Mouse (Mus musculus): ENCODE data around the gene Slc11a2. TPM values are rescaled to one million over a fixed set of nuclear protein-coding genes. Genes with fewer than 3 reads are reported as not detected.
"Not testable (repeated sequence)": the region's sequence is repeated elsewhere in the genome, so short reads cannot be mapped to it uniquely, and the experiment has no call there.

The Slc11a2 gene
- polyA plus RNA-seq, 1 experiment from 2014 or later, result 22.0 TPM

DNA sequence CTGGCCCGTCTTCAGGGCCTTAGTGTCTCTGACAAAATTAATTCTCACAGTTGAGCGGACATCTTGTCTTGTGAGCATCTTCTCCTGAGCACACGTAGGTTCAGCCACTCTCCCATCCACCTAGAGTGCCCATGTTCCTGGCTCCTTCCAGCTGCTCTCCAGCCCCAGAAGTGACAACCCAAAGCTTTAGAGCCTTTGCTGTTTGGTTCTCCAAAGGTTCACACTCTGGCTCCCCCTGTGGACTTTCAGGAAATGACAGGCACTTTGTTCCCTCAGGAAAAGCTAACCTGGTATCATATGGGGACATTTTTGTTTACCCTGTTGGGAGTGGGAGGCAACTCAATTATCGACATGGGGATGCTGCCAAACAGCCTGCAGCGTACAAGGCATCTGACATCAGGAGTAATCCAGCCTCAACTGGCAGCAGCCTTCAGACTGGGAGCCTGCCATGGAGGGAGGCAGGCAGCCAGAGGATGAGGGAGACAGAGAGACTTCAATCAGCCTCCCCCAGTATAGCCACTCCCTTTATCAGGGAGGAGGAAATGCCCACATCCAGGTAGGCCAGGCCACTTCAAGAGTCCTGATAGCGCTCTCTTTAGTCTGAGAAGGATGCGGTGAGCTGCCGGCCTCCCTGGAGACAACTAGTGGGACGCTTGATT lies 46.9 kb downstream of the Slc11a2 start:
- not testable (repeated sequence) for H3K27me3 ChIP-seq, H3K36me3 ChIP-seq, H3K4me2 ChIP-seq, H3K4me3 ChIP-seq, H3K4me1 ChIP-seq, H3K27ac ChIP-seq, H3K9ac ChIP-seq
- H3K9me3 ChIP-seq, result peaks cover 11% of the 10 kb centered on the region; the same call in 1 of the 2 replicates
- WGBS, result 36% methylated on average over 4 of the region's 9 CpGs
- peak; percentile 2; the same call in 1 of the 2 replicates for ATAC-seq (ENCODE audit: insufficient number of reproducible peaks, insufficient read depth, low FRiP score, low TSS enrichment, low read depth)

DNA sequence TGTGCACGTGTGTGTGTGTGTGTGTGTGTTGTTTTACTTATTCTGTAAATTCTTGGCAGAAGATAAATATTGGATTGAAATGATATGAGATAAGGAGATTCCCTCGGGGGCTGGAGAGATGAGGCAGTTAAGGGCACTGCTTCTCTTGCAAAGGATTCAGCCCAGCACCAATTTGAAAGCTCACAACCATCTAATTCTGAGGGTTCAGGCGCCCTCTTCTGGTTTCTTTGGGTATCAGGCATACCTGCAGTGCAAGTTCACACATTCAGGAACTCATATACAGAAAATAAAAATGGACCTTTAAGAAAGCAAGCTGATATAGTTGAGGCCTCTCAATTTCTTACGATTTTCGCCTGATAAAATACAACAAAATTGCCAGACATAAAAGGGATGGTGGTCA lies 49.8 kb downstream of the Slc11a2 start:
- Histone ChIP-seq H3K9ac (no peak overlapping the region), H3K4me2 (no peak overlapping the region), H3K27me3 (no peaks in the 10 kb centered on the region), H3K4me1 (no peaks in the 10 kb centered on the region), H3K4me3 (no peak overlapping the region), H3K27ac (no peak overlapping the region), H3K9me3 (peaks cover 12% of the 10 kb centered on the region; the same call in 1 of the 2 replicates), H3K36me3 (no peaks in the 10 kb centered on the region)
- ATAC-seq (ENCODE audit: insufficient number of reproducible peaks, insufficient read depth, low FRiP score, low TSS enrichment, low read depth), result no peak
- 31% methylated on average over 5 of the region's 5 CpGs for WGBS

DNA sequence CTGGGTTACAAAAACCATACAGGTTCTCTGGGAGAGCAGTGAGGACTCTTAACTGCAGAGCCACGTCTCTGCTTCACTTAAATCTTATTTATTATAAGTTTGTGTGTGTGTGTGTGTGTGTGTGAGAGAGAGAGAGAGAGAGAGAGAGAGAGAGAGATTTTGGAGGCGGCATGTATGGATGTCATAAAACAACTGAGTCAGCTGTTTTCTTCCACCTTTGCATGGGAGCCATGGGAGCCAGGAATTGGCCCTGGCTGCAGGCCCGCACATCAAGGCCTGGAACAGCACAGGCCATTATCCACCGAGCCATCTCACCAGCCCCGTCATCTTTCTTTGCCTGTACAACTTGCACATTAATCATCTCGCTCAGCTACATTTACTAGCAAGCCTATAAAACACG lies 57.8 kb downstream of the Slc11a2 start:
- Histone ChIP-seq H3K9ac (no peak overlapping the region), H3K27ac (no peak overlapping the region), H3K4me1 (0 out of 2 replicates have a peak, but pooled peaks cover 3% of the 10 kb centered on the region), H3K4me2 (no peak overlapping the region), H3K36me3 (no peaks in the 10 kb centered on the region), H3K9me3 (peaks cover 5% of the 10 kb centered on the region; the same call in 1 of the 2 replicates), H3K4me3 (no peak overlapping the region), H3K27me3 (no peaks in the 10 kb centered on the region)
- 82% methylated on average over 7 of the region's 7 CpGs for WGBS
- ATAC-seq (ENCODE audit: insufficient number of reproducible peaks, insufficient read depth, low FRiP score, low TSS enrichment, low read depth), result no peak

DNA sequence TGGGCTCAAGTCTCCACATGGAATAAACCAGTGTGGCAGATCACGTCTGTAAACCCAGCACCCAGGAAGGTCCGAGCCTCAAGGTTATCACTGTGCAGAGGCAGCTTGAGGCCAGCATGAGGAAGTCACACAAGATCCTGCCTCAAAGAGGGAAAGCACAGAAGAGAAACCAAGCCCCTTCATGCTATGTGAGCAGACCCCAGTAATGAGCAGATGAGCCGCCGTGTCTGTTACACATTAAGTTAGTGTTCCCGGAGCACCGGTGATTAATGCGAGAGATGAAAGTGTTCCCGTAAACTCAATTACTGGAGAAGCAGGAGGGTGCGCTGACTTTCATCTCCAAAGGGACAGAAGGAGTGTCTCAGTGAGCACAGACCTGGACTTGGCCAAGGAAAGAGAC lies 58.9 kb downstream of the Slc11a2 start:
- not testable (repeated sequence) for H3K4me2 ChIP-seq; H3K4me1 ChIP-seq; H3K27ac ChIP-seq; H3K36me3 ChIP-seq; H3K27me3 ChIP-seq; H3K9me3 ChIP-seq; H3K9ac ChIP-seq; H3K4me3 ChIP-seq; ATAC-seq (ENCODE audit: insufficient number of reproducible peaks, insufficient read depth, low FRiP score, low TSS enrichment, low read depth)
- 22% methylated on average over 9 of the region's 9 CpGs for WGBS

DNA sequence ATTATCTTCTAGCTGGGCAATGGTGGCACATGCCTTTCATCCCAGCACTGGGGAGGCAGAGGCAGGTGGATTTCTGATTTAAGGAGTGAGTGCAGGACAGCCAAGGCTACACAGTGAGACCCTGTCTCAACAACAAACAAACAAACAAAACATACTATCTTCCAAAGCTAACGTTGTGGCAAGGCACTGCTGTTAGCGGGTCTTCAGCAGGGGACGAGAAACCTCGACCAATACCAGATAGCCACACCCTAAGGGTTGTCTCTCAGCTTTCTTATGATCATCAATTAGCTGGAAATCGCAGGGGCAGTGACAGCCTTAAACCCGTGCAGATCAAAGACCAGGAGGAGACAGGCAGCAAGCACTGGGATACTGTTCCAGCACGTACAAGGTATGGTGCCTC lies 60.6 kb downstream of the Slc11a2 start, which contains the start of gene Higd1c:
TSS of gene Higd1c (plus strand) at position 301 of the 400 bp plus-strand sequence.
- WGBS, result 65% methylated on average over 7 of the region's 7 CpGs
- Histone ChIP-seq H3K4me1 (0 out of 2 replicates have a peak, but pooled peaks cover 3% of the 10 kb centered on the region), H3K9ac (no peak within 1 kb of the TSS), H3K4me3 (no peak within 1 kb of the TSS), H3K36me3 (no peaks in the 10 kb centered on the region), H3K27me3 (no peaks in the 10 kb centered on the region), H3K4me2 (no peak within 1 kb of the TSS), H3K9me3 (peaks cover 5% of the 10 kb centered on the region; the same call in 1 of the 2 replicates), H3K27ac (no peak within 1 kb of the TSS)
- ATAC-seq (ENCODE audit: insufficient number of reproducible peaks, insufficient read depth, low FRiP score, low TSS enrichment, low read depth), result no peak

DNA sequence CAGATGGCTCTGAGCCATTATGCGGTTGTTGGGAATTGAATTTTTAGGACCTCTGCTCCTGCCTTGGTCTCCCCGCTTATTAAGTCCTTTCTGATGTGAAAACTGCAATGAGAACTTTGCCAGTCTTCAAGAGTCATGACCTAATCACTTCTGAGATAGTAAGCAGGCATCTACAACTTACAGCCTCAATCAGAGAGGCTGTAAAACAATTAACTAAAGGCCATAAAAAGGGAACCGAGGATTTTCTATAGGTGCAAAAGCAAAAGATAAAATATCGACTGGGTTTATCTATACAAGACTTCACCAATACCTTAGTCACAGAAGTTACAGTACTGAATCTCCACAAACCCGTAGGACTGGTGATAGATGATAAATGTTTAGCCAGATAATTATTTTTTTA lies 69.0 kb downstream of the Slc11a2 start:
- 87% methylated on average over 5 of the region's 5 CpGs for WGBS
- Histone ChIP-seq H3K4me2 (no peak overlapping the region), H3K9me3 (no peaks in the 10 kb centered on the region), H3K27ac (no peak overlapping the region), H3K4me1 (peaks cover 5% of the 10 kb centered on the region), H3K36me3 (no peaks in the 10 kb centered on the region), H3K9ac (no peak overlapping the region), H3K4me3 (no peak overlapping the region), H3K27me3 (no peaks in the 10 kb centered on the region)
- no peak for ATAC-seq (ENCODE audit: insufficient number of reproducible peaks, insufficient read depth, low FRiP score, low TSS enrichment, low read depth)

DNA sequence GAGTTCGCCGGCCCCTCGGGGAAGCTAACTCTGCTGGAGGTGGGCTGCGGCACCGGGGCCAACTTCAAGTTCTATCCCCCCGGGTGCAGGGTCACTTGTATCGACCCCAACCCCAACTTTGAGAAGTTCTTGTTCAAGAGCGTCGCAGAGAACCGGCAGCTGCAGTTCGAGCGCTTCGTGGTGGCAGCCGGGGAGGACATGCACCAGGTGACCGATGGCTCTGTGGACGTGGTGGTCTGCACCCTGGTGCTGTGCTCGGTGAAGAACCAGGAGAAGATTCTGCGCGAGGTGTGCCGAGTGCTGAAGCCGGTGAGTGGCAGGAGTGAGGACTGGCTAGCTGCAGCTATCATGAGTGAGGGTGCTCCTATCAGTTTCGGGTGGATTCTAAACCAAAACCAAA lies 71.5 kb downstream of the Slc11a2 start:
- H3K4me1 ChIP-seq; H3K9ac ChIP-seq; H3K27ac ChIP-seq; H3K9me3 ChIP-seq; H3K27me3 ChIP-seq; ATAC-seq (ENCODE audit: insufficient number of reproducible peaks, insufficient read depth, low FRiP score, low TSS enrichment, low read depth); H3K4me2 ChIP-seq; H3K4me3 ChIP-seq; H3K36me3 ChIP-seq: not testable (repeated sequence)
- 92% methylated on average over 22 of the region's 22 CpGs for WGBS

DNA sequence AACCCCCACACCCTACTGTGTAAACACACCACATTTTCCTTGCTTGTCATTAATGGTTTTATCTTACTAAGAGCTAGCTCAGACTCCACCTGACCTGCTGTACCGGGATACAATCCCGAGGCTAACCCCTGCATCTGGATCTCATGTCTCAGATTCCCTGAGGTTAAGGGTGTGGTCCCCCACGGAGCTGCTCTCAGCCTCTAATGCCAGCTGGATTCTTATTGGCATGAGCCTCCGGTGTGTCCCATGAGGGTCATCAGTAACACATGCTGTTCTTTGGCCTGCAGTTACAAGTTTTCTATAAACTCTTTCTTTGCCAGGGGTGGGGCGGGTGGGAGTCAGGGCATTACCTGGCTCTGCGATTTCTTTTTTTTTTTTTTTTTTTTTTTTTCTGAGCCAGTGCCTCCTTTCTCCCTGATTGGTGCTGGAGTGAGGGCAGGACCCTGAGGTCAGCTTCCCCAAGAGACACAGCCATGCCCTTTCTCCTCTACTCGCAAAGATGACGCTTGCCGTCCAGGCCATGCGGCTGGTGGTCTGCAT lies 72.1 kb downstream of the Slc11a2 start, which contains the start of the genes Methig1 and Mettl7a2:
TSS of gene Methig1 (plus strand) at position 439 of the 540 bp plus-strand sequence.
TSS of gene Mettl7a2 (plus strand) at position 490 of the 540 bp plus-strand sequence.
- 60% methylated on average over 10 of the region's 10 CpGs for whole genome bisulfite sequencing
- H3K27me3 ChIP-seq, result no peaks in the 10 kb centered on the region
- no peak for ATAC-seq (ENCODE audit: insufficient number of reproducible peaks, insufficient read depth, low FRiP score, low TSS enrichment, low read depth)
- no peak within 1 kb of the TSS for H3K4me2 ChIP-seq
- H3K4me3 ChIP-seq, result no peak within 1 kb of the TSS
- peaks cover 5% of the 10 kb centered on the region for H3K4me1 ChIP-seq
- no peak within 1 kb of the TSS for H3K27ac ChIP-seq
- H3K9ac ChIP-seq, result no peak within 1 kb of the TSS
- H3K9me3 ChIP-seq, result no peaks in the 10 kb centered on the region
- no peaks in the 10 kb centered on the region for H3K36me3 ChIP-seq

DNA sequence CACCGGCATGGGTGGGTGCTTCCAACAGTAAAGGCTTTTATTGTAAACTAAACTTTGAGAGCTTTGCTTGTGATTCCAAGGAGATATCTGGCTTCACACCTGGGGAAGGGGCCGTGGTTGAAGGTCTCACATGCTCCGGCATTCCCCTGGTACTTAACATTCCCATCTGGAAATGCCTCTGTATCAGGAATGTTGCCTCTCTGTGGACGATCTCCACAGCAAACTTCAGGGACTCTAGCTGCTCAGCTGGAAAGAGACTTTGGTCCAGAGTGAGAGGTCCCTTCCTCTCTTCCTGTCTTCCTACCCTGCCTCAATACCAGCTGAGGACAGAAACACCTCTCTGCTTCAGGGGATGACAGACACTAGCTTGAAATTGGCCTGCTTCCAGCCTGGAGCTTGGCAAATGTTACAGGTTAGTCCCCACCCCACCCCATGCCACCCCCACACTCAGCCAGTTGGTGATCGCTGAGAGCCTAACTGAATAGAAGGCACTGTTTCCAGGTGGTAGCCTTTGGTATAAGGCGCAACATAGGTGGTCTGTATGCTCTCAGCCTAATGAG lies 73.3 kb downstream of the Slc11a2 start:
- Histone ChIP-seq H3K9ac (no peak overlapping the region), H3K27me3 (no peaks in the 10 kb centered on the region), H3K4me2 (no peak overlapping the region), H3K9me3 (no peaks in the 10 kb centered on the region), H3K4me3 (no peak overlapping the region), H3K4me1 (peaks cover 5% of the 10 kb centered on the region), H3K27ac (no peak overlapping the region), H3K36me3 (no peaks in the 10 kb centered on the region)
- 55% methylated on average over 6 of the region's 6 CpGs for WGBS
- ATAC-seq (ENCODE audit: insufficient number of reproducible peaks, insufficient read depth, low FRiP score, low TSS enrichment, low read depth), result no peak

DNA sequence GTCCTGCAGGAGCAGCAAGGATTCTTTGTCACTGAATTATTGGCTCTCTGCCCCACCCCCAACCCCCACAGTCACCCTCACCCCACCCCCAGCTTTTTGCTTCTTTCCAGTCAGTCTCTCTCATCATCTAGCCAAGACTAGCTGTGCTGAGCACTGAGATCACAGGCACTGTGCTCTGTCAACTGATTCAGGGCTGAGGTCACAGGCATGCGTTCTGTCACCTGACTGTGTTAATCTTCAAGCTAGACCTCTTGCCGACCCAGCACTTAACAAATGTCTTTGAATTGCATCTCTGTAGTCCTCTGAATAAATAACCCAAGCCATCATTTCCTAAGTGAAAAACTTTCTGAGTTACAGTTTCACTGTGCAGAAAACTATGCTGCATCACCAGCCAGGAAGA lies 75.4 kb downstream of the Slc11a2 start:
- H3K4me2 ChIP-seq, result no peak overlapping the region
- H3K9ac ChIP-seq, result no peak overlapping the region
- WGBS, result 45% methylated on average over 2 of the region's 2 CpGs
- peaks cover 5% of the 10 kb centered on the region for H3K4me1 ChIP-seq
- H3K4me3 ChIP-seq, result no peak overlapping the region
- ATAC-seq (ENCODE audit: insufficient number of reproducible peaks, insufficient read depth, low FRiP score, low TSS enrichment, low read depth), result no peak
- no peaks in the 10 kb centered on the region for H3K36me3 ChIP-seq
- no peaks in the 10 kb centered on the region for H3K27me3 ChIP-seq
- no peak overlapping the region for H3K27ac ChIP-seq
- H3K9me3 ChIP-seq, result no peaks in the 10 kb centered on the region

DNA sequence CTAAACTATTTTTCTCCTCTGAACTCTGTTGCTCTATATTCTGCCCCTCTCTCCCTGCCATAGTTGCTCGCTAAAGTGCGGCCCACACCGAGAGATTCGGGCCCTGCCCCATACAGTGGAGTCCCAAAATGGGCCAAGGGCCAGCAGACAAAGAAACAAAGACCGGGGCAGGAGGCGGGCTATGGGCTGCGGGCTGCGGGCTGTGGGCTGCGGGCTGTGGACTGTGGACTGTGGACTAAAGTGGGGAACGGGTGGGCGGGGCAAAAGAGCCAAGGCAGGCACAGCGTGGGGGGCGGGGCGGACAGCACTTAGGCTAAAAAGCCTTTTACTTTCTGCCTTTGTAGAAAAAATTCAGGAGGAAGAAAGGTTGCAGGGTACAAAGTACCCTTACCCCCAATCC lies 78.1 kb downstream of the Slc11a2 start:
- no peaks in the 10 kb centered on the region for H3K9me3 ChIP-seq
- no peak overlapping the region for H3K4me2 ChIP-seq
- H3K27ac ChIP-seq, result peak overlapping the region; percentile 58
- no peaks in the 10 kb centered on the region for H3K27me3 ChIP-seq
- H3K9ac ChIP-seq, result no peak overlapping the region
- no peaks in the 10 kb centered on the region for H3K36me3 ChIP-seq
- ATAC-seq (ENCODE audit: insufficient number of reproducible peaks, insufficient read depth, low FRiP score, low TSS enrichment, low read depth), result no peak
- peaks cover 2% of the 10 kb centered on the region for H3K4me1 ChIP-seq
- 69% methylated on average over 14 of the region's 14 CpGs for WGBS
- no peak overlapping the region for H3K4me3 ChIP-seq

DNA sequence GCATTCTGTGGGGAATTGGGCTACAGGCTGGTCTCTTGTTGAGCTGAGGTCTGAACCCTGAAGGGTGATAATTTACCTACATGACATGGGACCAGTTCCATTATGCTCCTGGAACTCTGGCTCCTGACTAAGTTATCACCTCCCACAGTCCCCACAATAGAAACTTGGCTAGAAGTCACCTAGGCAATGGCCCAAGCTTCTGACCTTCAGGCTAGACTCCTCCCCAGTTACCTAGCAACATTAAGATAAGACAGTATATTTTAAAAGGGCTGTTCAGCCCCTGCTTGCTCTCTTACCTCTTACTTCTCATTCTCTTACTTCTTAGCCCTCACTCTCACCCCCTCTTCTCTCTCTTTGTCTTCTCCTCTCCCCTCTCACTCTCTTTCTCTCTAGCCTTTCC lies 79.4 kb downstream of the Slc11a2 start:
- H3K9me3 ChIP-seq, result no peaks in the 10 kb centered on the region
- no peak overlapping the region for H3K27ac ChIP-seq
- ATAC-seq (ENCODE audit: insufficient number of reproducible peaks, insufficient read depth, low FRiP score, low TSS enrichment, low read depth), result no peak
- H3K4me3 ChIP-seq, result no peak overlapping the region
- H3K36me3 ChIP-seq, result no peaks in the 10 kb centered on the region
- no peaks in the 10 kb centered on the region for H3K4me1 ChIP-seq
- no peak overlapping the region for H3K9ac ChIP-seq
- H3K4me2 ChIP-seq, result no peak overlapping the region
- H3K27me3 ChIP-seq, result no peaks in the 10 kb centered on the region
